Mouse (Mus musculus): ENCODE data around the gene Gm11099. TPM values are rescaled to one million over a fixed set of nuclear protein-coding genes. Genes with fewer than 3 reads are reported as not detected.

The Gm11099 gene
- not detected in 2 replicates for polyA plus RNA-seq (2012)

GRCm38 (mm10) chr2:58859134-58859533, at the start of gene Gm11099:
Gene Gm11099, plus strand, starts transcription at chr2:58859434.
- no peak for TF ChIP-seq GATA1 (IDR thresholded peaks at IDR 0.05; ENCODE audit: low read length)

GRCm38 (mm10) chr2:58812941-58813340, 46.3 kb upstream of the Gm11099 start:
- no peak for TF ChIP-seq GATA1 (IDR thresholded peaks at IDR 0.05; ENCODE audit: low read length)

GRCm38 (mm10) chr2:58828910-58829600, 30.2 kb upstream of the Gm11099 start:
- TF ChIP-seq GATA1 (IDR thresholded peaks at IDR 0.05; ENCODE audit: low read length), result no peak

GRCm38 (mm10) chr2:58829981-58830742, 29.1 kb upstream of the Gm11099 start:
- no peak for TF ChIP-seq GATA1 (IDR thresholded peaks at IDR 0.05; ENCODE audit: low read length)

GRCm38 (mm10) chr2:58832253-58832980, 26.8 kb upstream of the Gm11099 start:
- no peak for TF ChIP-seq GATA1 (IDR thresholded peaks at IDR 0.05; ENCODE audit: low read length)

- TF ChIP-seq GATA1 (IDR thresholded peaks at IDR 0.05; ENCODE audit: low read length), result no peak
Measured at GRCm38 (mm10) chr2:58841021-58841420, 18.2 kb upstream of the Gm11099 start.

GRCm38 (mm10) chr2:58842443-58842842, 16.8 kb upstream of the Gm11099 start:
- TF ChIP-seq GATA1 (IDR thresholded peaks at IDR 0.05; ENCODE audit: low read length), result no peak

GRCm38 (mm10) chr2:58844499-58844898, 14.7 kb upstream of the Gm11099 start:
- no peak for TF ChIP-seq GATA1 (IDR thresholded peaks at IDR 0.05; ENCODE audit: low read length)

- no peak for TF ChIP-seq GATA1 (IDR thresholded peaks at IDR 0.05; ENCODE audit: low read length)
Measured at GRCm38 (mm10) chr2:58879876-58880275, 20.6 kb downstream of the Gm11099 start.

- no peak for TF ChIP-seq GATA1 (IDR thresholded peaks at IDR 0.05; ENCODE audit: low read length)
Measured at GRCm38 (mm10) chr2:58905057-58905456, 45.8 kb downstream of the Gm11099 start.

GRCm38 (mm10) chr2:58906814-58907516, 47.7 kb downstream of the Gm11099 start:
- no peak for TF ChIP-seq GATA1 (IDR thresholded peaks at IDR 0.05; ENCODE audit: low read length)

GRCm38 (mm10) chr2:58912339-58912738, 53.1 kb downstream of the Gm11099 start:
- no peak for TF ChIP-seq GATA1 (IDR thresholded peaks at IDR 0.05; ENCODE audit: low read length)

- no peak for TF ChIP-seq GATA1 (IDR thresholded peaks at IDR 0.05; ENCODE audit: low read length)
Measured at GRCm38 (mm10) chr2:58918351-58918750, 59.1 kb downstream of the Gm11099 start.

GRCm38 (mm10) chr2:58925551-58925950, 66.3 kb downstream of the Gm11099 start:
- TF ChIP-seq GATA1 (IDR thresholded peaks at IDR 0.05; ENCODE audit: low read length), result no peak

- no peak for TF ChIP-seq GATA1 (IDR thresholded peaks at IDR 0.05; ENCODE audit: low read length)
Measured at GRCm38 (mm10) chr2:58941361-58941760, 82.1 kb downstream of the Gm11099 start.
